Mouse (Mus musculus): ENCODE measurements around the gene Dmkn.

DNA sequence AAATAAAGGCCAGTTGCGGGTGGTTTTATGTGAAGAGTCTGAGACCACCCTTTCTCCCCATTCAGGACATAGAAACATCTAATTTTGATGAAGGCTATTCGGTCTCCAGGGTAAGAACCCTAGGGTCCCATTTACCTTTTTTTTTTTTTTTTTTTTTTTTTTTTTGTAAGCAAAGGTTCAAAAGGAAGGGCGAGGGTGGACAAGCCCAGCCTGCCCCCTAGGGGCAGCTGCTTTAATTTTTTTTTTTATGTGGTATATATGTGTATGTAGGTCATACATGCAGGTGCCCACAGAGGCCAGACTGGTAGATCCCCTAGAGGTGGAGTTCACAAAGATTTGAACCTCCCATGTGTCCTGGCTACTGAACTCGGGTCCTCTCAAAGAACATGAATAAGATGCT, 2.9 kb downstream of the Dmkn start:
- TF ChIP-seq POLR2A (IDR thresholded peaks at IDR 0.05; ENCODE audit: insufficient read depth, low read depth, low read length), result no peak
- TF ChIP-seq CTCF (IDR thresholded peaks at IDR 0.05; ENCODE audit: insufficient read depth, low read depth, low read length), result no peak

Measured in olfactory bulb, adult 2 months (tissue).